Mouse (Mus musculus) ovary, postnatal 14 days (tissue): ENCODE results near the gene Rxfp3.

Experiments
- DNase-seq: peaks from one replicate; pipeline ENCODE4 v3.0.0; 2022; ENCODE audit warnings: low spot score

The Rxfp3 gene

DNA sequence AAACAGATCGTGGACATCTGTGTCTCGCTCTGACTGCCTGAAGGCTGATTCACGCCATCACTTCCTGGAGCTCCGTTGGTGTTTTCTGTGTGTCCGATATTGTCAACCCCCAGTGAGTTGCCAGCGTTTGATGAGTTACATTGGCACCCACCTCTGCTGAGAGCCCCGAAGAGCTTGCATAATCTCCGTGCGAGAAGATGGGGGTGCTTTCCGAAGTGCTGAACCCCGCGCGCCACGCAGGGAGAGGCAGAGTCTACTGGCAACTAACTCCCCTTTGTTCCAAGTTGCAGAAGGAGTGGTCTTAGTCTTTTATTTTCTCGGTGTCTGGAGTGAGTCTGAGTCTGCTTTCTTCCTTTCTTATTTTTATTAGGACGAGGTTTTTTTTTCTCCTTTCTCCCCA, at the start of gene Rxfp3:
Rxfp3 (minus strand) TSS at position 281 of the 400 bp plus-strand sequence.
- DNase-seq = no peak

DNA sequence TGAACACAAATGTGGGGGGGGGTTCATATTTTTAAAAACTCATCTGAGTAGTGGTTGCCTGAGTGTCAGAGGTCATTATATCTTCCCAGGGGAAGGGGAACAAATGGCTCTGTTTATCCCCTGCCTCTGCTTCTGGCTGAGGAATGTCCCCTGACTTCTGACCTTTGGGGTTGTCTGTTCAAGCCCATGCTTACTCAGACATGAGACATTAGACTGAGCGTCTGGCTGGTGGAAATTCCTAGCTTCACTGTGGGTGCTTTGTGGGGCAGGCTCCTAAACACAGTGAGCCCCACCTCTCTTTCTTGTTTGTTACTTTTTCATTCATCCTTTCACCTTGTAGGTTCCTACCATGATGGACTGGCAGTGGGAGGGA, 47.2 kb upstream of the Rxfp3 start:
- no peak for DNase-seq

DNA sequence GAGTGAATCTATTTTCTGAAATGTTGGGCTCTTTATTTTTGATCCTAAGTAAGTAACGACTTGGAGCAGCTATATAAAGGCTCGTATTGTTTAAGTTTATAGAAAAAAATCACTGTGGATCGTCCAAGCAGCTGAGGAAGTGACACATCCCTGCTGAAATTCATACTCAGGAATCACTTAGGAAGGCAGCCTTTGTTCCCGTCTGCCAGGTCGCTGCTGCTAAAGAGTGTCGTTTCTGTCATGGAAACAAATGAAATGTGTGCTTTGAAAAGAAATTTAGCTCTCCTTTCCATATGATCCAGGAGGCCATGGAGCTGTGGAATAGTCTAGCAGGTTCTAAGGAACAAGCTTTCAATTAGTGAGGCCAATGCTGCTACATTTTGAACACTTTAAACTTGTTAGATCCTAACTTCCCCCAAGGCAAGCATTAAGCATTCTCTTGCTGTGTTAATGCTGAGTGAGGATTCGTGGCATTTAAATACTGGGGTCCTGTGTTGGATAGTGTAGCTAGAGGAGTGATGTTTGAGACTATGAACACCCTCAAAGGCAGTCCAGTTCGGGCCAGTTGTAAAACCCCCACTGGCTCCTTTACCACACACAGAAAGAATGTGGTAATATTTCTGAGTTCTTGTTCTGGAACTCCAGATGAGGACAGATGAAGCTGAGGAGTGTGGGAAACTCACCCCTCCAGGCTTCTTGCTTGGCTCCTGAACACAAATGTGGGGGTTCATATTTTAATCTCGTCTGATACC, 46.6 kb upstream of the Rxfp3 start:
- DNase-seq = no peak

DNA sequence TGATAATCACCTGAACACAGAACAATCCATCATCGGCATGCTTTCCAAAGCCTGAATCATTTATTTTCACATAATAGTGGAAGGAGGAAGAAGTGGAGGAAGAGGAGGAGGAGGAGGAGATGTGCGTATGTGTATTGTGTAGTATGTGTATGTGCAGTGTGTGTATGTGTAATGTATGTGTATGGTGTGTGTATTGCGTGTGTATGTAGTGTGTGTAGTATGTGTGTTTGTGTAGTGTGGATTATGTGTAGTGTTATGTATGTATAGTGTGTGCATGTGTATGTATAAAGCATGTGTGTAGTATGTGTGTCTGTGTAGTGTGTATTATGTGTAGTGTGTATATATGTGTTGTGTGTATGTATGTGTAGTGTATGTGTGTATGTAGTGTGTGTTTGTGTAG, 45.9 kb upstream of the Rxfp3 start:
- no peak for DNase-seq

DNA sequence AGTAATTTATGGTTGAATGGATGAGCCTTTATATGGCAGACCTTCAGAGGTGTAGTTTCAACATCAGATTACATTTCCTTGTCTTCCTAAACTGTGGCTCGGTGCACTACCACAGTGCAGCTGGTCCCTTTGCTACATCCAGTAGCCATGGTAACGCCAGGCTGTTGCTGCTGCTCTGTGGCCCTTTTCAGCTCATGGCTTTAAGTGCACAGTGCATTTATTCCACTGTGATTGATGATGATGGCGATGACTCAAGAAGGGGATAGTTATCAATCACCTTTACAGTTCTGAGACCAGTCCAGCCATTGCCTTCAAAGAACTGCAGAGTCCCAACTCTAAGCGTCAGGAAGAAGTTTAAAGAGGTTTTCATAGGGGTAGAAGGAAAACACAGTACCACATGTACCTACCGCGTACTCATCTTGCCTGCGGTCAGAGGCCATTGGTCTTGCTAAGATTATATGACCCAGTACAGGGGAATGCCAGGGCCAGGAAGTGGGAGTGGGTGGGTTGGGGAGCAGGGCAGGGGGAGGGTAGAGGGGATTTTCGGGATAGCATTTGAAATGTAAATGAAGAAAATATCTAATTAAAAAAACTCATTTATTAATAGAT, 45.3 kb upstream of the Rxfp3 start:
- no peak for DNase-seq

DNA sequence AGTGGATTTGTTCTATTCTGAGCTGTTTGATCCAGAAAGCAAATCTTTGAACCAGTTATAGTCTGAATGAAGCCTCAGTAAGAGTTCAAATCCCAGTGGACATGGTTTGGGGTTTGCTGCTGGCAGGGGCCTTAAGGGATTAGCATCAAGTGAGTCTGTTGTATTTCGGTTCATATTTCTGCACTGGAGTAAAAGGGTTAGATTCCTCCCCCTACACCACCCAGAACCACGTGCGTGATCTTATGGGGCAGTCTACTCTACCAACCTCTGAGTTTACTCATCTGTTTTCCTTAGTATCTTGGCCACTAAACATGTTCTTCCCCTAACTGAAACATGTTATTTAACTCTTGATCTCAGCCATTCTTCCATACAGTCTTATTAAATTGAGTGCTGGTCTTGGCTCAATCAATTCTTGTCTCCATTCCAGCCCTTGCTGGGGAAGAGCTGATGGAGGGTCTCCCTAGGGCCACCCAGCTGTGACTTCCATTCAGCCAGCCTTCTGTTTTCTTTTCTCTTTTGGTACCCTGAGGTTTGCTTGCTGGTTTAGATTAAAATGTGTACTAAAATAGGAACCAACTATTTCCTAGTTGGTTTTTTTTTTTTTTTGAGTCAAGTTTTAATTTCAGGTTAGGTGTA, 38.1 kb upstream of the Rxfp3 start:
- no peak for DNase-seq

DNA sequence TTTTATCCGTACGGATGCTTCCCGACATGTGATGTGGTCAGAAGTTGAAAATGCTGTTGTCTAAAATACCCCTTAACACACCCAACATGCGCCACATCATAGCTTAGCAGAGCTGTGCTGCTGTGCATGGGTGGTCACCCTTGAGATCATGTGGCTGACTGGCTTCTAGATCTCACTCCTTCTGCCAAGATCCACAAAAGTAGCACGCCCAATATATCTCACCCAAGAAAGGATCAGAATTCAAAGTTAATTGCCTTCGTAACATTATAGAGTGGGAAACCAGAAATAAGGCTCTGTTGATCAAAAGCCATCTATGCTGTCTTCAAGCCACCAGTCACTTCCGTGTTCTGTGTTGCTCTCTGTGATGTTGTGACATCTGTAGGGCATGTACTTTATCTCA, 30.1 kb upstream of the Rxfp3 start:
- no peak for DNase-seq

DNA sequence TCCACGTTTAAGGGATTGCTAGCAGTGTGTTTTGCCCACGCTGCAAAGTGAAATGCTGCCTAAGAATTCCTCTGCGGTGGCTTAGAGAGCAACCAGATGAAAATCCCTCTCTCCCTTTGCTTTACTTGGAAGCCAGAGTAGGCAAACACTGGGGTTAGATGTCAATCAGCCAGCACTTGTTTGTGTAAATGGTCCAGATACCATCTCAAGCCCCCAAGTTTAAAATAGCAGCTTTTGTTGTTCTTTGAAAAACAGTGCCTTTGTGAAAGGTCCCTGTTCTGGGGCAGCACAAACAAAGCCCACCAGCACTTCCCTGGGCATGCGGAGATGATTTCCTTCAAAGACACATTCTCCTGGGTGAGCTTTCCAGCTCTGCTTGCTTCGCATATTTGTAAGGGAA, 28.5 kb upstream of the Rxfp3 start:
- DNase-seq = no peak

DNA sequence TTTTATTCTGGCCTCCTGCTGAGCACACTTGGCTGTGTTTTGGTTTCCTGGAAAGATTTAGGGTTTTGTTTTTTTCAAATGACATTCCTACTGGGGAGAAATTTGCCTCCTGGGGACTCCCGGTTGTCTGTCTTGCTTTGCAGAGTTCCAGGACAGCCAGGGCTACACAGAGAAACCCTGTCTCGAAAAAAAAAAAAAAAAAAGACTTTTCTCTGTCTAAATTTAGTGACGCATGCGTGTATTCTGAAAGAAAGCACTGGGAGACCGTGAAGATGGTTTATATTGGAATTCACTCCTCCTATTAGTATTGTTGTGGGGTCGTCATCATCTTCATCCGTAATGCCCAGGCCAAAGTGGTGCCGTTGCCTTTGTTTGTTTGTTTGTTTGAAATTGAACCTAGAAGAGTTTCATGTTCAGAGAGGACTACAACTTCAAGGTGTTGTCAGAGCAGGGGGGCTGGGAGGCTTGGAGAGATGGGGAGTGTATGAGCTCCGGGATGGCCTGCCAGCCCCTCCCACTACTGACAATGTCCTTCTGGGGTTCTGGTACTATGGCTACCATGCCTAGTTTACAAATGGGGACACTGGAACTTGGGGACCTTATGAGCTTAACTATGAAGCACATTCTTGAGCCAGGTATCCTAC, 27.9 kb upstream of the Rxfp3 start:
- DNase-seq = no peak

DNA sequence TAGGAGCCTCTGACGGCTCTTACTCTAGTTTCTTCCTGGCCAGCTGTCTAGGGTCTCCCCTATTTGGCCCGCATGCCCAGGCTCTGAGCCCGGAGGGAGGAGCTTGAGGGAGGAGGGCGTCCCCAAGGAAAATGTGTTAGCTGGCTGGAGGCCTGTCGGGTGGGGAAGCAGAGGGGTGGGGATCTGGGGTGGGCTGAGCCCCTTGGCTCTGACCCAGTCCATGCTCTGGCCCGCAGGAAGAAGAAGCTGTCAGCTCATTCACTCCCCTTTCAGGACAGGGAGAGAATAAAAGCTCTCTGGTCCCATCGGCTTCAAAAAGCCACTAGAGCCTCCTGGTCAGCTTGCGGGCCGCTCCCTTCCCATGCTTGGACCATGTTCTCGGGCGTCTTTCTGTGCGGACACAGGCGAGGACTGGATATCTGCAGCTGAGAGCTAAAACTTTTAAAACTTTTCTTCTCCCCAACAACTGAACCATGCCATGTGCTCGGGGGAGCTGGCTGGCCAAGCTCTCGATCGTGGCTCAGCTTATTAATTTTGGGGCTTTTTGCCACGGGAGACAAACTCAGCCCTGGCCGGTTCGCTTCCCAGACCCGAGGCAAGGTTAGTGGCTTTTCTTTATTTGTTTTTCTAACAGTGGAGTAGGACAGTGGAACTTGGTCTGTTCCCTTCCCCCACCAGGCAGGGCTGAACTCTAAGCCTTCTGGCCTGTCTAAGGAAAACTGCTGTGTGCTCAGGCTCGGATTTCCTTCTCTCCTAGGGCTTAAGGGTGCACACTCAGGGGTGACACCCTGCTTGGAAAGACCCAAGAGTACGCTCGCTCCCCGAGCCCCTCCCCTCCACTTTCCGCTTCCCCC, 27.0 kb upstream of the Rxfp3 start, which contains the start of gene Adamts12:
Adamts12 (plus strand) TSS at position 233 of the 854 bp plus-strand sequence.
- DNase-seq = peak; percentile 61

DNA sequence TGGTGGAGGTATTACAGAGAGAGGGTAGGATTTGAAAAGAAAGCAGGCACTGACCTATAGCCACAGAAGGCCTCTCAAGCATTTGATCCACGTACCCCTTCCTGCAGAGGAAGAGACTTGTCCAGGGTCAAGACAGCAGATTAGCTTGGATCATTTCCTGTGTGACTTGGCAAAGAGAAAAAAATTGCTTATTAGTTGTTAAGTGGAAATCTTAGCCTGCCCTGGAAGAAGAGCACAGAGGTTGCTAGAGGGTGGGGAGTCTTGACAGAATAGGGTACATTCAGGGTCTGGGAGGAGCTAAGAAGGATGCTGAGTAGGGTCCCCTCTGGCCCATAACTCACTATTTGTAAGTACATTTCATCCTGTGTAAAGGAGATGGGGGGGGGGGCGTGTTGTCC, 26.4 kb upstream of the Rxfp3 start:
- DNase-seq = no peak

DNA sequence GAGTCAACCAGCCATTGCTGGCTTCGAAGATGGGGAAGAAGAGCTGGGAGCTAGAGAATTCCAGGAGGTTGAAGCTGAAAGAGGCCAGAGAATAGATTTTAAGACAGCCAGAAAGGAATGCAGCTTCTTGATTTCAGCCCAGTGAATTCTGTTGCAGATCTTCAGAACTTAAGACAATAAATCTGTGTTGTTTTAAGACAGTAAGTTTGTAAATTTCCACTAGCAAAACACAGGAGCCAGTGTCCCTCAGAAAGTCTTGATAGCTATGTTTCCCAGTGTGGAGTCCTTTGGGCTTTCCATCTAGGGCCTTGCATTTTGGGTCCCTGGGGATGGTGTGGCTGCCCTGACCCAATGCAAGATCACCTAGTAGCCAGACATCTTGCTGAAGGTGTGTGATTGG, 25.1 kb upstream of the Rxfp3 start:
- no peak for DNase-seq

DNA sequence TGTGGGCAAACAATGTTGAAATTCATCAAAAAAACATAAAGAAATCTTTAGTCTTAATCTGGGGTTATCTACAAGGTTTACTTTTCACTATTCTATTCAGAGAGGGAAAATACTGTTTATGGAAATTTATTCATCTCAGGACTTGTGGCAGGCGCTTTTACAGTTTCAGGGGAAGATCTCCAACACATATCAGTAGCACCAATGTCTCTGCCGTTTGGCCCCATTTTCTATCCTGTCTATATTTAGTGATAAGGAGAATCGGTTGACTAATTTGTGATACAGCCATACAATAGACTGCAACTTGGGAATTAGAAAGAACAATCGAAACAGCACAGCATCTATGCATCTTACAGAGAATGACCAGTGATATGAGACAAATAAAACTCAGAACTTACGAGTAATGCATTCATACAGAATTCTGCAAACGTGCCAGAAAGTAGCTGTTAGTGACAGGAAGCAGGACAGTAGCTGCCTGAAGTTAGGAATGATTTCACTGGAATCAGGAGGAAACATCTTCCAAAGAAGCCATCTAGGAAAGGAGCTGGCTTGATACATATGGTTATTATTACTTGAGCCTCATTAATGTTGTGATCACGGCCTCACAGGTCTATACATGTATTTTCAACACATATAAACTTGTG, 16.8 kb upstream of the Rxfp3 start:
- no peak for DNase-seq

DNA sequence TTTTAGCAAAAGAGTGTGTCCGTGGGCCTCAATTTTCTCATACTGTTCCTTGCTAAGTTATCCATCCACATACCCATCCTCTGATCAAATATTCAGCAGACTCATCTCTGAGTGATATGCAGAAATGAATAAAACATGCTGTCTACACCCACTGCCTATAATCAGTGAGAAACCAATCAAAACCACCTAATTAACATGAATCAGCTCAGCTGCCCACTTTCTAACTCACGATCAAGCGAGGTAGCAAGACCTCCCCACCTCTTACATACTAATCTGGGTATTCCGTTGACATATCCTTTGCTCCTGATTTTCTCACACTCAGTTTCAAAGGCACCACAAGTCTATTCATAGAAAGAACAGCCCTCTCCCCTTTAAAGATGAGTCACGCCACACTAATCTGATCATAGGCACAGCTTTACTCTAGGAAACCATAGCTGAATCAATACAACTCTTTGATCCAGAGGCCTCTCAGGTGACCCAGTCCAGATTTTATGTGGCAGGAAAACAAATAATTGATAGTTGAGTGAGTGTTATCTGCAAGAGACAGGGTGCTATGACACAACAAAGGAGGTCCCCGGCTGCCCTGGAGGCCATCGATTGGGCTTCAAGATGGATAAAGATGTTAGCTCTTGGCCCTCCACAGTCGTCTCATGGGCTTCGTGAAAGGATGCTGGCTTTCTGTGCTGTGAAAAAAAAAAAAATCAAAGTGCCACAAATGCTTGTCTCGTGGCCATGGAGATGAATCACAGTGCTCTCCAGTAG, 16.1 kb upstream of the Rxfp3 start:
- DNase-seq = no peak

DNA sequence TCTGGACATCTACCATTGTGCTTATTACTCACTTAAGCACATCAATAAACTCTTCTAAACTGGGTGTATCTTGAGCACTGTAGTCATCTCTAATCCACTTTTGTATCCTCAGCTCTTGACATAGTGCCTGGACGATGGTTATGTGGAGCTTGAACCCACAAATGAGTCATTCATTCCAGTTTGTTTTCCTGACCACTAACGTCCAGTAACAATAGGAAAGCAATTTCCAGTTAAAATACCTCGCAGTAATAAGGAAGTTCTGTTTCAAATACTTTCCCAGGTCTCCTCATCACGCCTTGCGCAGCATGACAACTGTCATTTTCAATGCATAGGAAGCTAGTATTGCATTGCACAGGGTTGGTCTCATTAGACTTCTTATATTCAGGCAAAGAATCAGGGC, 5.0 kb upstream of the Rxfp3 start:
- DNase-seq = no peak

DNA sequence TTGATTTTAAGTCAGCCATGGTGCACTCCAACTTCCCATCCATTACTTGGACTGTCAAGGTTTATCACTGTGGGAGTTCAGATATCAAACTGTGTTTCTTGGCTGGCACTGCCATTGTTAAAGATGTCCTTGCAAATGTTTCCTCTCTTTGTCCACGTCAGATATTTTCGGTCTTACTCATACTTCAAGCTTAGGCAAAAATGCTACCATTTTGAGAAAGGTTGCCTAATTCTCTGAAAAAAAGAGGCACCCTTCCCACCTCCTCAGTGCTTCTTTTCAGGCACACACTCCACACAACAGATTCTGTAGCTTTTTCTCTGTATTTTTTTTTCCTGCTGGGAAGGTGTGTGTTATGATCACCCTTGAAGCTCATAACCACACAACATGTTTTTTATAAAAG, 3.4 kb upstream of the Rxfp3 start:
- DNase-seq = no peak

DNA sequence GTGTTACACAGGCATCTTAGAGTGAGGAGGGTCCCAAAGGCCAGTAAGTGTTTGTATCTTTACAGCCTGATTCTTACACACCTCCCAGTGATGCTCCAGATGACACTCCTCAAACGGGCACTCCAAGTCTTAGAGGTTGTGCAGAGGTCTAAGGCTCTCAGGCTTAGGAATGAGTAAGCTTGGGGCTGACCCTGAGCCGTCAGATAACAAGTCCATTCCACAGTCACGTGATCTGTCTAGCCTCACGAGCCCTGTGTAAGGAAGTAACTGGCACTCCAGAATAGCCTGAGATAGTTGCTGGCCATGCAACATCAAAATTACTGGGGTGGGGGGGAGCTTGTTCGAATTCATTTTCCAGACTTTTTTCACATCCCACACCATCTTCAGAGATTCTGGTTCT, 2.3 kb upstream of the Rxfp3 start:
- DNase-seq = no peak

DNA sequence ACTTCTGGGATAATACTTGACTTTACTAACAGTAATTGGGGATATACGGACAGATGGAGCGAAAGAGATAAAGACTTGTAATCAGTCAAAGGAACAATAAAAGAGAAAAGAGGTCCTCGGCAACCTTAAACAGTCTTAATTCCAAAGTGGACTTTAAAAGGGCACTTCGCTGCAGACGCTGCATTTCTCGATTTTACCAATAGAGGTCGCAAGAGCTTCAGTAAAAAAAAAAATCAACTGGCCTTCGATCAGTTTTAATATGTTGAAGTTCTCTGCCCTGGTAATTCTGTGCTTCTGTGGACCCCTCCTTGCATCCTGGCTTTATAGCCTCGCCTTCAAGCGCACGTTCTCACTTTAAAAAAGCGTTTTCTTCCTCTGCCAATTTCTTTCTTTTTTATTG, 685 bp upstream of the Rxfp3 start:
- peak; percentile 46 for DNase-seq

DNA sequence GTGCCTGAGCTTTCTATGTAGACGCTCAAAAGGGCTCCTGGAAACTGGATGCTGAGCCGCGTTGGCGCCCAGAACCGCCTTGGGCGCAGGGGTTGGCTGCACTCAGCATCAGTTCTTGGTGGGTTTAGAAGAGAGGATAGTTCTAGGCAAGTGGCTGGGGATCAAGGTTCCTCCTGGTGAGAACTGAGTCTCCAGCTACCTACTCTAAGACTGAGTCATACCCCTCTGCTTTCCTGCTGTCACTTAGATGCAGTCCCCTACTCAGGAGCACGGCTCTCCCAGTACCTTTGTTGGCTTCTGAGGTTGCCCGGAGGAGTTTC, 455 bp downstream of the Rxfp3 start:
- DNase-seq = no peak

DNA sequence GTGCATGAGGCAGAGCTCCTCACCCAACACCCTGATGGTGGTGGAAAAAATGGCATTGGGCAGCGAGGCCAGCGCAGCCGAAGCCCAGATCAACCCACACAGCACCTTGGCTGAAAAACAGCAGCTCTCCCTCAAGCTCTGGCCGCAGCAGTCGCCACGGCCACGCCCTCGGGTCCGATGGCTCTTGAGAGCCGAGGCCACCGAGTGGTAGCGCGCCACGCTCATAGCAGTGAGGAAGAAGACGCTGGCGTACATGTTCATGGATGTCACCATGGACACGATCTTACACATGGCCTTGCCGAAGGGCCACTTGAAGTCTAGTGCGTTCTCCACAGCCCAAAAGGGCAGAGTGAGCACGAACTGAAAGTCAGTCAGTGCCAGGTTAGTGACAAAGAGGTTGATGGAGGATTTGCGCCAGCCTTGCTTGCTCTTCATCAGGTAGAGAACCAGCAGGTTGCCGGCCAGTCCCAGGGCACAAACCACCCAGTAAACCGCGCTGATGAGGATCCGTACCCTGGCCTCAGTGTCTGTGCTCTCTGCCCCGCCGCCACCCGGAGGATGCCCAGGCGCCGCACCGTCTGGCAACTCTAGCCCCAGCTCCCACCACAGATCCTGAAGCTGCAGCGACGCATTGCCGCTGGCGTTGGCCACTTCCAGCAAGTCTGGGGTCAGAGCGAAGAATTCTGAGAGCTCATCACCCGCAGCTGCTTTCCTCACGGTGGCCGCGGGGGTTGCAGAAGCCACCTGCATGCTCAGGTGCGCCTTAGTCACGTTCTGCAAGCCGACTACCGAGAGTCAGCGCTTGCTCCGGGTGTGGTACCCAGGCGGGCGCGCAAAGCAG, 1.0 kb downstream of the Rxfp3 start:
- no peak for DNase-seq
